In genomic region chr19:60617007-60617406, GRCm38 (mm10) we compare ENCODE assay signal across 14 mouse cellular contexts.
"Had no signal": no experiment of that assay in that cellular context is flagged by ENCODE, and none has a peak within 500 bp of the region (broad histone marks: within the 10 kb centered on the region; RNA-seq: fewer than 3 reads in every experiment).

No protein-coding gene starts in this region.

- DNase-seq: kidney, postnatal 10 days; layer of hippocampus, adult 9-11 months; layer of hippocampus, postnatal 36 days; lung, embryonic 14.5 days; lung, postnatal 10 days; lung, postnatal 4 days; right cerebral cortex, postnatal 4 days; spleen, adult 18-20 months; thymus, postnatal 36 days had no signal

- H3K4me3 ChIP-seq: limb, embryonic 15.5 days; liver, embryonic 12.5 days; midbrain, embryonic 13.5 days; myocyte; neural tube, embryonic 12.5 days had no signal

- H3K4me1 ChIP-seq: limb, embryonic 15.5 days; liver, embryonic 12.5 days; midbrain, embryonic 13.5 days; neural tube, embryonic 12.5 days had no signal

- ATAC-seq: liver, embryonic 12.5 days; midbrain, embryonic 13.5 days had no signal

- H3K4me2 ChIP-seq: limb, embryonic 15.5 days; liver, embryonic 12.5 days; lung, embryonic 14.5 days; midbrain, embryonic 13.5 days; neural tube, embryonic 12.5 days had no signal

- H3K9ac ChIP-seq: limb, embryonic 15.5 days; liver, embryonic 12.5 days; lung, embryonic 14.5 days; midbrain, embryonic 13.5 days; neural tube, embryonic 12.5 days had no signal

- H3K27ac ChIP-seq: limb, embryonic 15.5 days; liver, embryonic 12.5 days; midbrain, embryonic 13.5 days; neural tube, embryonic 12.5 days had no signal

- H3K36me3 ChIP-seq: limb, embryonic 15.5 days; liver, embryonic 12.5 days; midbrain, embryonic 13.5 days; neural tube, embryonic 12.5 days had no signal

- H3K9me3 ChIP-seq: limb, embryonic 15.5 days; liver, embryonic 12.5 days; midbrain, embryonic 13.5 days; neural tube, embryonic 12.5 days had no signal

- H3K27me3 ChIP-seq: limb, embryonic 15.5 days; liver, embryonic 12.5 days; midbrain, embryonic 13.5 days; neural tube, embryonic 12.5 days had no signal
